Mouse (Mus musculus): ENCODE results near the gene Tmem269. TPM values are rescaled to one million over a fixed set of nuclear protein-coding genes. Genes with fewer than 3 reads are reported as not detected.

Gene Tmem269
- not detected in 2 replicates for total RNA-seq (2023)

DNA sequence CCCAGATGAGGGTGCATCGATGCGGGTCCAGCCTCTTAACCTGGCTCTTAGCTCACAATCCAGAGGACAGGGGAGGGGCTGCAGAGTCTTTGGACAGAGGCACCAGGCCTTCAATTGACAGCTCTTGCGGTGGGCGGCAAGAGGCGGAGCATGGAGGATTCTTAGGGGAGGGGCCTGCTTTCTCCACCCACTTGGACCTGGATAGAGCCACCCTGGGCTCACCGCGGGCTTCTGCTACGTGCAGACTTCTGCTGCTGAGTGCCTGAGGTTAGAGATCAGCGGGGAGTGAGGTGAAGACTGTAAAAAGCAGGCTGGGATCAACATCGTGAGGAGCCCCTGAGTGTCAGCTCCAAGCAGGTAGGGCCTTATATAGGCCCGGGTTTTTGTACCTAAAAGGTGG lies at the start of gene Tmem269:
Gene Tmem269 (minus strand): TSS at position 49 of the 400 bp plus-strand sequence.

DNA sequence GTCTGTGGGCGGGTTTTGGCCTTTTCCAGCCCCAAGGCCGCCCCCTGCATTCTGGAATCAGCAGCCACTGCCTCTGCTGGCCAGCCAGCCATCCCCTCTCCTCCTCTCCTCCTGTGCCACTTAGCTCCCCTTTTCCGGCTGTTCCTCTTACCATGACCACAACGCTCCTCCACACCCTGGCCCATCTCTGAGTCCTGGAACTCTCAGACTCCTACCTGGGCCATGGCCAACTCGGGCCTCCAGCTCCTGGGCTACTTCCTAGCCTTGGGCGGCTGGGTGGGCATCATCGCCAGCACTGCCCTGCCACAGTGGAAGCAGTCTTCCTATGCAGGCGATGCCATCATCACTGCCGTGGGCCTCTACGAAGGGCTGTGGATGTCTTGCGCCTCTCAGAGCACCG lies 37.3 kb upstream of the Tmem269 start, which contains the start of gene Cldn19:
Gene Cldn19 (plus strand): TSS at position 64 of the 400 bp plus-strand sequence.

DNA sequence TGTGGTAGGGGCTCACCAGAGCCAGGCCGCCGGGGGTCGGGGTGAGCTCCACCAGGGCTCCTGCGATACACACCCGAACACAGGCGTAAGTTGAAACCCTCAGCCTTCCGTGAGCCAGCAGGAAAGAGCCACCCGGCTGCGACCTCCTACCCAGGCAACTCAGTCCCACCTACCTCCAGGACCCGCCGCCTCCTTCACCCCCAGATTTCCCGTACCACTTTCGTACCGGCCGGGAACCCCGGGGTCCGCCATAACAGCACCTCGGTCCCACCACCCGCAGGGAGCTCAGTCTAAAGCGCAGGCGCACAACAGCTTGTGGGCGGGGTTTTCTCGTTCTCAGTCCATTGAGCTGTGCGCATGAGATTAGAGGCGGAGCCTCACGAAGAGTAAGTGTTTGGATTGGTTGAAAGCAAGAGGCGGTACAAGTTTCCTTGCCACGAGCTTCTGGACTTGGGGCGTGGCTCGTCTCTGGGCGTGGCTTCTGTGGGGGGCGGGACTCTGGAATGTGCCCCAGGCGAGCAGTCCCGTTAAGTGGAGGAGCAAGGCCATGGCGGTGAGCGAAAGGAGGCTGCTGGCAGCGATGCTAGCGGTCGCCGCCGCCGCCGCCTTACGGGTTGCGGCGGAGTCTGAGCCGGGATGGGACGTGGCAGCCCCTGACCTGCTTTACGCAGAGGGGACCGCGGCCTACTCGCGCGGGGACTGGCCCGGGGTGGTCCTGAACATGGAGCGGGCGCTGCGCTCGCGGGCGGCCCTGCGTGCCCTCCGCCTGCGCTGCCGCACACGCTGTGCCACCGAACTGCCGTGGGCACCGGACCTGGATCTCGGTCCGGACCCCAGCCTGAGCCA lies 14.6 kb upstream of the Tmem269 start, which contains the start of the genes AU022252 and P3h1:
Gene AU022252 (minus strand): TSS at position 303 of the 846 bp plus-strand sequence.
Gene P3h1 (plus strand): TSS at position 506 of the 846 bp plus-strand sequence.

DNA sequence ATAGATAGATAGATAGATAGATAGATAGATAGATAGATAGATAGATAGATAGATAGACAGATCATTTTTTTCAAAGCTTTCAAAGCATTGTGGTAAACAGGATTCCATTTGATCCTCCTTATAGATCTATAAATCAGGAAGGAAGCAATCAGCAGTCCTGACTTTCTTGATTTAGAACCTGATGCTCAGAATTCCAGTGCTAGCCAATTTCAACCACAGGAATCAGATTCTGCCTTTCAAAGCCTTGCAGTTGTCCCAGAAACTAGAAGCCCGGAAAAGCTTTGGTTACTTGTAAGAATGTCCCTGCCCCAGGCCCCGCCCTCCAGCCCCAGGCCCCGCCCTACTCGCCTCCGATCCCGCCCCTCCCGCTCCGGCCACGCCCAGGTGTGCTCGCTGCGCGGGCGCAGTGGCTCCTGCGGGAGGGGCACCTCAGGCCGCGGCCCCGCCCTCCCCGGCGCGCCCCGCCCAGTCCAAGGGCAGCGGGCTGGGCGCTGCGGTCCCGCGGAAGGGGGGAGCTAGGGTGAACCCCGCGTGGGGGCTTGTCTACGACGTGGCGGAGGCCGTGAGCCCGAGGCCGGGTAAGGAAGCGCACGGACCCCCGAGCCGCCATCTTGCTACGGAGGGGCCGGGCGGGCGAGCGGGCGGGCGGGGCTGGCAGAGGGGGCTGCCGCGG lies 23.0 kb downstream of the Tmem269 start, which contains the start of gene Svbp:
Gene Svbp (plus strand): TSS at position 398 of the 673 bp plus-strand sequence.

DNA sequence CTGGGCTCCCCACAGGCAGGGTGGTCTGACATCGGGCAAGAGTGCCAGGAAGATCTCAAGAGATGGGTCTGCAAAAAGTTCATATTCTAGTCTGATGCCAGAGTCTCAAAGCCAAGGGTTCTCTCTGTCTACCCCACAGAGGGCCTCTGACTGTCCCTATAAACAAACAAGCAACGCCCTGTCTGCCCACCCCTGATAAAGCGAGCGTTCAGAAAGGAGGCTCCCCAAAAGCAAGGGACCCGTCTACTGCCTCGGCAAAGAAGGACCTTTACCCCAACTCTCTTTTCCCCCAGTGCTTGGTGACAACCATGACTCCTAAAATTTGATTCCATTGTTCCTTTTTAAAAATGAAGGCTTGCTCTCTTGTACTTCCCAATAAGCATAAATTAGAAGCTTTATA lies 28.2 kb downstream of the Tmem269 start, which contains the start of gene Ermap:
Gene Ermap (minus strand): TSS at position 148 of the 400 bp plus-strand sequence.

DNA sequence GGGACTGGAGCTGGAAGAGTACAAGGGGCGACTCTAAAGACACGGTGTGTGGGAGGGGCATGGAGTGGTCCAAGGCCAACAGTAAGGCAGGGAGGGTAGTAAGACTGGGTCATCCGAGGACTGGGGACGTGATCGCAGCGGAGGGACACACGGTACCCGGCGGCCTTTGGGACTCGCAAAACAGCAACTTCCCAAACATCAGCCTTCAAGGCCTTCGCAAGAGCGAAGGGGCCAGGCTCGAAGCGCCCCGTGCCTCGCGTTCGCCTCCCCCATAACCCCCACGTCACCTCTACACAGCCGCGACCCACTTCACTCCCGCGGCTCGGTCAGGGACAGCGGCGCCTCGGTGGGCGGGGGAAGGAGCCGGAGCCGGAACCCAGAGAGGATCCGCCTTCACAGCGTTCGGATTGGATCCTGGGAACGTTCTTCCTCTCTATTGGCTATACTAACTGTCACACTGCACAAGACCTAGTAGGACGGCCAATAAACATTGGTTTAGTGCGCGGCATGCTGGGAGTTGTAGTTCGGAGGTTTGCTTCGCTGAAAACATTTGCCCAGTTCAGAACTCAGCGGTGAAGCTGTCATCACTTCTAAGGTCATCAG lies 44.1 kb downstream of the Tmem269 start, which contains the start of gene Zfp691:
Gene Zfp691 (minus strand): TSS at position 345 of the 603 bp plus-strand sequence.

Other genes starting within 250 kb of the Tmem269 start
- gene Slc2a1, start 109.5 kb downstream of the Tmem269 start, total RNA-seq (2023) = 47.9 and 69.2 TPM in 2 replicates
- gene Zfp691, start 44.0 kb downstream of the Tmem269 start, total RNA-seq (2023) = 3.4 and 5.6 TPM in 2 replicates
- 3.8 and 7.3 TPM in 2 replicates for gene Ermap, start 28.2 kb downstream of the Tmem269 start, total RNA-seq (2023)
- gene Svbp, start 22.9 kb downstream of the Tmem269 start, total RNA-seq (2023) = 5.2 and 7.2 TPM in 2 replicates
- 2.3 and 4.0 TPM in 2 replicates for gene AU022252, start 14.5 kb upstream of the Tmem269 start, total RNA-seq (2023)
- gene P3h1, start 14.7 kb upstream of the Tmem269 start, total RNA-seq (2023) = 1.5 and 4.1 TPM in 2 replicates
- not detected in 2 replicates for gene Cldn19, start 37.2 kb upstream of the Tmem269 start, total RNA-seq (2023)
- 294 and 313 TPM in 2 replicates for gene Ybx1, start 76.4 kb upstream of the Tmem269 start, total RNA-seq (2023)
- 14.5 and 19.0 TPM in 2 replicates for gene Ppih, start 102.3 kb upstream of the Tmem269 start, total RNA-seq (2023)
- gene Ccdc30, start 197.3 kb upstream of the Tmem269 start, total RNA-seq (2023) = not detected in 2 replicates
- gene Ppcs, start 204.2 kb upstream of the Tmem269 start, total RNA-seq (2023) = 0.51 and 1.3 TPM in 2 replicates
- gene Zmynd12, start 204.6 kb upstream of the Tmem269 start, total RNA-seq (2023) = not detected in 2 replicates

Data from neutrophil, adult 65 days (primary cell).